Mouse (Mus musculus) T-helper 2 cell (primary cell): ENCODE results near the gene Lman2.

Source experiments
- in situ Hi-C: fragments of 300-600 bp; cut with MboI, MseI; formaldehyde crosslinking; loops from one replicate; pipeline ENCODE4 v1.15.1; 2025; ENCODE audit warnings: high pct_unique_total_duplicates

The Lman2 gene

GRCm38 (mm10) chr13:55327633-55328032 is 35.0 kb downstream of the Lman2 start:
- in situ Hi-C loops = loop anchor here (10.0 kb wide), 1 partner anchor 223 kb away; the partner anchor contains the start of genes Uimc1 and Zfp346

GRCm38 (mm10) chr13:55327169-55327568 is 35.4 kb downstream of the Lman2 start:
- in situ Hi-C loops = loop anchor here (10.0 kb wide), 1 partner anchor 222 kb away; the partner anchor contains the start of genes Uimc1 and Zfp346

- in situ Hi-C loops = loop anchor here (10.0 kb wide), 1 partner anchor 221 kb away; the partner anchor contains the start of genes Uimc1 and Zfp346
These were observed 37.0 kb downstream of the Lman2 start for GRCm38 (mm10) chr13:55325596-55325995.

GRCm38 (mm10) chr13:55322130-55322825 is 40.3 kb downstream of the Lman2 start:
- in situ Hi-C loops = loop anchor here (10.0 kb wide), 1 partner anchor 217 kb away; the partner anchor contains the start of genes Uimc1 and Zfp346

GRCm38 (mm10) chr13:55321434-55322129 is 41.0 kb downstream of the Lman2 start, which contains the start of gene Rab24:
TSS of gene Rab24 (minus strand) at chr13:55321946.
- in situ Hi-C loops = loop anchor here (10.0 kb wide), 1 partner anchor 217 kb away; the partner anchor contains the start of genes Uimc1 and Zfp346

GRCm38 (mm10) chr13:55319931-55320533 is 42.6 kb downstream of the Lman2 start, which contains the start of gene Prelid1:
TSS of gene Prelid1 (plus strand) at chr13:55320500.
- in situ Hi-C loops = loop anchor here (10.0 kb wide), 2 partner anchors 85 to 215 kb away; partner anchors contain the start of genes Uimc1 and Zfp346

- in situ Hi-C loops = loop anchor here (10.0 kb wide), 1 partner anchor 84 kb away; no protein-coding TSS in a partner anchor
These were observed 44.2 kb downstream of the Lman2 start for GRCm38 (mm10) chr13:55318351-55318750.

GRCm38 (mm10) chr13:55314891-55315412 is 47.6 kb downstream of the Lman2 start:
- in situ Hi-C loops = loop anchor here (10.0 kb wide), 1 partner anchor 80 kb away; no protein-coding TSS in a partner anchor

GRCm38 (mm10) chr13:55313051-55313450 is 49.5 kb downstream of the Lman2 start:
- in situ Hi-C loops = loop anchor here (10.0 kb wide), 1 partner anchor 78 kb away; no protein-coding TSS in a partner anchor

GRCm38 (mm10) chr13:55312028-55312630 is 50.5 kb downstream of the Lman2 start:
- in situ Hi-C loops = loop anchor here (10.0 kb wide), 1 partner anchor 77 kb away; no protein-coding TSS in a partner anchor

- in situ Hi-C loops = no loop called here
These were observed 61.7 kb downstream of the Lman2 start for GRCm38 (mm10) chr13:55300913-55301312.

GRCm38 (mm10) chr13:55296760-55297159 is 65.8 kb downstream of the Lman2 start:
- in situ Hi-C loops = no loop called here
